Mouse (Mus musculus): ENCODE results near the gene Vps18. TPM values are rescaled to one million over a fixed set of nuclear protein-coding genes. Genes with fewer than 3 reads are reported as not detected.
A peak's percentile ranks its signal among the peaks of the same experiment; 100 is the strongest.

Vps18 gene
- total RNA-seq (2022) = 10 to 100 TPM; 46.8 to 52.2 (median 49.4) TPM

DNA sequence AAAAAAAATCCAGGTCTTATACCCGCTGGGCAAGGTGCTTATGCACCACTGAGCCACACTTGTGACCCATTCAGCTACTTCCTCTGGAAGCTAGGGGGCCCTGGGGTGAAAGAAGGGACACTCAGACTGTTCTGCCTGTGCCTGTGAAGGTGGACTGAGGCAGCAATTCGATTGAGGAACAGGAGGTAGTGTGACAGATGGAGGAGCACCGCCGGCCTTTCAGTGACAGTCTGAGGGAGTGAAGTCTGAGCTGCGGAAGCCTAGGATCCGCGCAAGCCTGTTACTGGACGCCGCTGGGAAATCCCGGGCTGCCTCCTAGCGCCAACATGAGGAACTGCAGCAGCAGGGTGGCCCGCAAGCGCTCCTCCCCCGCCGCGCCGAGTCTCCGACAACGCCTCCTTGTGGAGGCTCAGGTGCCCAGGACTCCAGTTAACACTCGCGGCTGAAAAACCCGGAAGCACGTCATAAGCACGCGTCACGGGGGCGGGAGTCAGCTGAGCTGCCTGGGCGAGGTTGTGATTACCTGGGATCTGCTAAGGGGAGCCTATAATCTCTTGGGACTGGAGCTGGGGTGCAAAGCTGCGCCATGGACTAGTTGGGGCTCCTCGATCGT is at the start of gene Vps18:
Gene Vps18 (plus strand): TSS at position 471 of the 613 bp plus-strand sequence.
- peak; percentile 96 for DNase-seq (ENCODE audit: low spot score in 2 of 2)

DNA sequence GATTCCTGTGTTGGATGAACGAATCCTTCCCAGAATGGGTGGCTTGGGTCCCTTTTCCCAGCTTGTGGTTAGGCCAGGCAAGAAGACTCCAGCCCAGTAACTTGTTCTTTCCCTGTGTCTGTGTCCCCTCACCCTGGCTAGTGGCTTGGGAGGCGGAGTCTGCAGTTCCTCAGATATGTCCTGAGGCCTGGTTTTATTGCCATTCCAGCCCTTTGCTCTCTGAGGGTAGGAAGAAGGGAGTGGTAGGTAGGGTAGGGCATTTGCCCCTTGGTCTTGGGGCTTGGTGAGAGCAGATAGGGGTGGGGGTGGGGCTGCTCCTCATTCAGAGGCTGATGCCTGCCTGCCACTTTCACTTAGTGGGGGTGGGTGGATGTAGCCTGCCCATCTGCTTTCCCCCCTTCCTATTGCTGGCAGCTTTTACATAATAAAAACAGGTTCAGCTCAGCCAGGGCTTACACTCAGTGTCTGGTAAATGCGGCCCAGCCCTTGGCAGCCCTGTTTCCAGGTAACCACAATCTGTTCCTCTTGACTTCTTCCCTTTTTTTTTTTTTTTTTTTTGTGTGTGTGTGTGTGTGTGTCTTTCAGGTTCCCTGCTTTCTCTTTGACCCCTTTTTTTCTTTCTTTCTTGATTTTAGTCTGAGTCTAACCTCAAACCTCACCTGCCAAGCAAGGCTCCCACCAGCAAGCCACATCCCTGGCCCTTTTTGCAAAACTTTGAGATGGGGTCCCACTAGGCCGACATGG is 48.3 kb upstream of the Vps18 start:
- DNase-seq (ENCODE audit: low spot score in 2 of 2) = no peak

DNA sequence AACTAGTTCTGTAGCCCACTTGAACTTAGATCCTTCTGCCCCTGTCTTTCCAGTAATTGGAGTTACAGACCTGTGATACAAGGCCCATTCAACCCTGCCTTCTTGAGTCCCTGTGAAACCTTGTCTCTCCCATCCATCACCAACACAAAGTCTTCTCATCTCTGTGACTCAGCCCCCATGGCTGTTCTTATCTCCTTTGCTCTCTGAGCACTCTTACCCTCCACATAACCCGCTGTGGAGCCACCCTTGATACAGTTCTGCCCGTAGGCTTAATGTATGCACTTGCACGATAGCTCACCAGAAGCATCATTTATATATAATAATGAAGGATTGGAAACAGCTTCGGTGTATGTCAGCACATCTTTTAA is 47.7 kb upstream of the Vps18 start:
- no peak for DNase-seq (ENCODE audit: low spot score in 2 of 2)

DNA sequence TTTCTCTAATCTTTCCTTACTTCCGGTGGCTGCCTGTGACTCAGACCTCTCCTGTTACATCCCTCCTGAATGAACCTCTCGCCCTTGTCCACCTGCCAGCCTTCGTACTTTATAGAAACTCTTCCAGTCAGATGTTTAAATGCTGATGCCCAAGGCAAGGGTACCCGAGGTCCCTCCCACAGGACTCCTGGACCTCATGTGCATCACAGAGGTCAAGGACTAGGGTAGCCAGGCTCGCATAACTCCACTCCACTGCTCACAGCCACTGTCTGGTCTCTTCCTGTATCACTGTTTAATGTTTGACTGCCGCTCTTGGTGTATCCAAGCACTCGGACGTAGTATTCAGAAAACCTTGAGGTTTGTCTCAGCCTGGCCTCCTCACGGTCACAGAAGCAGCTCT is 46.0 kb upstream of the Vps18 start:
- DNase-seq (ENCODE audit: low spot score in 2 of 2) = no peak

DNA sequence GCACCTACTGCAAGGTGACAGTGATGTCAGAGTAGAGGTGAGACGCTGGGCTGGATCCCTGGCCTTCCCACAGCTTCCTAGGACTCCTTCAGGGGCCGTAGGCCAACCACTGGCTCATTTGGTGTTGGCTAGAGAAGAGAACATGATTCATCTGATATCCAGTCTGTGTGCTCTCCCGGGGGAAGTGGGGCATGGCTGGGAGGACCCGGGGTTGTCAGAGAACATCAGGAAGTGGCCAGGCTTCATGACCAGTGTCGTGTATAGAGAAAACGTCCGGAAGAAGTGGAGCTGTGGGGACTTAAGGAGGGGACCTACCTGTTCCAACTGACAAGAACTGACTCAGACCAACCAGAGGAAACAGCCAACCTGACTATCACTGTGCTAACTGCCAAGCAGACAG is 43.3 kb upstream of the Vps18 start:
- DNase-seq (ENCODE audit: low spot score in 2 of 2) = no peak

DNA sequence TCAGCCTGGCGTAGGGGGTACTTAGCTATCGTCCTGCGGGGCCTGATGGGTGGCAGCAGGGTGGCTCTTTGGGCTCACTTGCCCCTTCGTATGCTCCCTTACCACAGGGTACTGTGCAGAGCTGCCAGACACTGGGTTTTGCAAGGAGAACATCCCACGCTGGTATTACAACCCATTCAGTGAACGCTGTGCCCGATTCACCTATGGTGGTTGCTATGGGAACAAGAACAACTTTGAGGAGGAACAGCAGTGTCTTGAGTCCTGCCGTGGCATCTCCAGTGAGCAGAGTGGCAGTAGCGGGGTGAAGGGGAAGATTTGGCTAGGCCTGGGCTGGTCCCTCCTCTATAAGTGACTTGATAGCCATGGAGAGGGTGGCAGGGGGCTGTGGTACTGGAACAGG is 40.6 kb upstream of the Vps18 start:
- no peak for DNase-seq (ENCODE audit: low spot score in 2 of 2)

DNA sequence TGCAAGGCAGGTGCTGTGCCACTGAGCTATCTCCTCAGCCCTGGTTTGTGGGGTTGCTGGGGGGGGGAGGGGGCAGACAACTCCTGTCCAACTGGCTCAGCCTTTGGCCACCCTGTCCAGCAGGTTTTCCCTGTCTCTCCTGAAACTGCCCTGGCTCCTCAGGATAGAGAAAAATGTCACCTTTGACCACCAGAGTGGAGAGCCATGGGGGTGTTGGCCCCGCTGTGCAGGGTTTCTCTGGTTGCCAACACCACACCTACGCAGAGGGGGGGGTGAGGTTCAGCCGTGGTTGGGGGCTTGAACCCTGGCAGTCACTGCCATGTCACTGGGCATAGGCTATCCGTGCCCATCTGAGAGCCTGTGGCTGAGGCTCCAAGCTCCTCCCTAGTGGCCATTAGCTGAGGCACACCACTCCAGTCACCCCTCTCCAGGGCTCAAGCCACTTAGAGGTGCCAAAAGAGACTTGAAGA is 38.9 kb upstream of the Vps18 start:
- DNase-seq (ENCODE audit: low spot score in 2 of 2) = no peak

DNA sequence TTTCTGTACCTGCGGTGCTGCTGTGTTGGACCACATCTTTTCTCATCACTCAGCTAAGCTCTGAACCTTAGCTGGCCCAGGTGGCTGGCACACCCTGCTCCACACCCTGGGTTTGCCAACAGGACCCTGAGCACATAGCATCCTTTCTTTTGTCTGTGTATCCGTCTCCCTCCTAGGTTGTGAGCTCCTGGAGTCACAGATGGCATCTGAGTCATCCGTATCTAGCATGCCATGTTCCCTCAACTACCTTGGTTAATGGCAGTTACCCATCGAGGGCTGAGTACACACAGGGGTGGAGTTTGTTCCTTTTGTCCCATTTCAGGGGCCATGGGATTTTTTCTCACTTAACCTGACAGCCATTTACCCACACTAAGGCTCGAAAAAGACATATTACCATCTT is 38.2 kb upstream of the Vps18 start:
- DNase-seq (ENCODE audit: low spot score in 2 of 2) = no peak

DNA sequence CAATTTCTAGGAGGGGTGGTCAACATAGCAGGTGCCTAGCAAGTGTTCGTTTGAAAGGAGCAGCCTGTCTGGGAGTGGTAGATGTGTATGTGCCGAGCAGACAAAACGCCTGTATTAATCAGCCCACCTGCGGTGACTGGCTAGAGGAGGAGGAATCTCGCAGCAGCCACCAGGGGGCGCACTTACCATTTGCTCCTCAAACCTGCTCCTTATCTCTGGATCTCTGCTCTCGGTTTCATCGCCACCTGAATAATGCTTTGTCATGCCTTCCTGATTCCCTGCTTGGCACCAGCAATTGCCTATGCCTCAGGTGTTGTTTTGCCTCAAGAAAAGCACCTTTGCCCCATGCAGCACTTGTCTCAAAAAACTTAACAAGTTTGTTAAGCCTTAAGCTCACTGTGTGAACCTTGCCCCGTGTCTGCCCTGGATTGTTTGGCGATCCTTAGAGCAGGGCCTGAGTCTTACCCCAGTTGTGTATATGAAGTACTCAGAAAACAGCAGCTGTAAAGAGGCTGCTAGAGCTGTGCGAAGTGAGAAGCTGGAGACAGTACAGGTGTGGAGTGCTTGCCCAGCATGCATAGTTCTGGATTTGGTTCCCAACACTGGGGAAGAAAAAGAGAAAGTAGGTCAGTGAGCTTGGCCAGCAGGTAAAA is 37.6 kb upstream of the Vps18 start:
- DNase-seq (ENCODE audit: low spot score in 2 of 2) = peak; percentile 51 to 76

DNA sequence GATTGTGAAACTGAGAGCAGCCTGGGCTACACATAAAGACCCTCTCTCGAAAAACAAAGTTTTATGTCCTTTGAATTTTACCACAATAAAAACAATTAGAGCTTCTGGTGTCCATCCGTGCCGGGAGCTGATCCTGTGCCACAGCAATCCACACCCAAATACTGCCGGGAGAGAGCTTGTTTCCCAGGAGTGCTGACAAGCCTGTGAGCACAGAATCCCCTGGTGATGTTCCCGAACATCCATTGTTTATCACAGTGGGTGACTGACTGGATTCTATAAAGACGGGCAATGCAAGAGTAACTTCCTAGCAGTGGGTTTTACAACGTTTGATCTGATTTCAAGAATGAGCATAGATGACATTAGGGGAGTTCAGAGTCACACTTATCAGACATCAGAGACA is 33.6 kb upstream of the Vps18 start:
- DNase-seq (ENCODE audit: low spot score in 2 of 2) = no peak

DNA sequence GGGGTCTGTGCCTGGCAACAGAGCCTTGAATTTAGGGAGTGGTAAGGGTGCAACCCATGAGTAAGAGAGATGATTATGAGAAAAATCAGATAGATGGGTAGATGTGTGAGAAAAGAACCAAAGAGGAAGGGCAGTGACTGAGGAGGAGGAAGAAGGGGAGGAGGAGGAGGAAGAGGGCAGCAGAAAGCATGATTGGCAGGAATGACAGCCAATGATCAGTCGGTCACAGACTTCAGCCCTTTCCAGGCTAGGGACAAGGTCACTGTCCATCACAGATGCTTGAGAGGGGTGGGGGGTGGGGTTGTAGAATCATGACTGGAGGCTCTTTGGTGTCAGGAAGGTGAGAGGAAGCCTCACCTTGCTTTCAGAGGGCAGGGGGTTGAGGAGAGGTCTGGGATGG is 28.0 kb upstream of the Vps18 start:
- no peak for DNase-seq (ENCODE audit: low spot score in 2 of 2)

DNA sequence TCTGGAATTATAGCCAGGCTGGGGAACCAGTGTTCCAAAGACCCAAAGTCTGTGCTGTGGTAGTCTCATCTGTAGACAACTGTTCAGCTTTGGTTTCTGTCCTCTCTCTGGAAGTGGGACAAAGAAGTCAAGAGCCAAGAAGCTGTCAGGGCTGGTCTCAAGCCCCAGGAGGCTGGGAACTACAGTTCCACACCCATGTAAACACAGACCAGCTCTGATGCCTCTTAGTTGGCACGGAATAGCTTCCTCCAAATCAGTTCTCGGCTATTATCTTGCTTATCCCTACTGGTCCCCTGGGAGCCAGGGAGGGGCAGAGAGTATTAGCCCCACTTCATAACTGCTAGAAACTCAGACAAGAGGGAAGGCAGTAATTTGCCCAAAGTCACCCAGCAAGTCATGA is 27.2 kb upstream of the Vps18 start:
- no peak for DNase-seq (ENCODE audit: low spot score in 2 of 2)

DNA sequence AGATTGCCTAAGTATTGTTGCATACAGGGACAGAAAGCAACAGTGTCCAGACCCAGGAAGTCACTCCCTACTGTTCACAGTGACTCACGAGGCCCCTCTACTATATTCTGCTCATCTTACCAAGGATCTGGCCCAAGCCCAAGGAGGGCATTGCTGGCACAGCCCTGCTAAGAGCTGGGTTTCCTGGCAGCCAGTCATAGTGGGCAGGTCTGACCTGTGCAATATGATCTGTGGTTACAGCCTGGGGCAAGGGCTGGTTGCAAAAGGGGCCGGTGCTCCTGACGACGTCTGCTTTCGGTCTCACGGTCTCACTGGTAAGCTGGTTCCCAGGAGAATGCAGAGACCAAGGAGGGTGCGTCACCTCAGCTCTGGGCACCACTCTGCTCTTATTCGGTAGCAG is 25.6 kb upstream of the Vps18 start:
- no peak for DNase-seq (ENCODE audit: low spot score in 2 of 2)

DNA sequence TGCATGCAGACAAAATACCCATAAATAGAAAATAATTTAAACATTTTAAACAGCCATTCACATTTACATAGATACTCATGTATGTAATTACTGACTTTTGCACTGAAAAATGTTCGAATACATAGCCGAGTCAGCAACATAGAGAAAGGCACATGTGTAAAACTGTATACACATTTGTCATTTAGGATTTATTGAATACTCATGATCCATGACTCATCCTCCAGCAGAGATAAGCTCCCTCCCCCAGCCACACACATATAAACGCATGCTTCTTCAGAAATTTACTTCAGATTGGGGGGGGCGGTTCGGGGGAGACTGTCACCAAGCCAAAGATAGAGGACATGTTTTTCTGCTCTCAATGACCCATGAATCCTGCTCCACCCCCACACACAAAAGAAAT is 24.7 kb upstream of the Vps18 start:
- no peak for DNase-seq (ENCODE audit: low spot score in 2 of 2)

DNA sequence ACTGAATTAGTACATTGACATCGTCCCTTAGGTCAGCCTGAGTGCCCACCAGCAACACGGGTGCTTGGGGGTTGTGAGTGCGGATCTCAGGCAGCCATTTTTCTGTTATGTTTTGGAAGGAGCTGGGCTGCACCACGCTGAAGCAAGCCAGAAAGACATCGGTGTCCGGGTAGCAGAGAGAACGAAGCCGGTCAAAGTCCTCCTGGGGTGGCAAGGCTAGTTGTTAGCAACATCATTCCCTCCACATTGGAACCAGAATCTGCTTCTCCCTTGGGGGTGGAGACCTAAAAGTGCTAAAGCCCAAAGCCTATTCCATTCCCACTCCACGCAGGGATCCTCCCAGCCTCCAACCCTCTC is 18.3 kb upstream of the Vps18 start:
- no peak for DNase-seq (ENCODE audit: low spot score in 2 of 2)

DNA sequence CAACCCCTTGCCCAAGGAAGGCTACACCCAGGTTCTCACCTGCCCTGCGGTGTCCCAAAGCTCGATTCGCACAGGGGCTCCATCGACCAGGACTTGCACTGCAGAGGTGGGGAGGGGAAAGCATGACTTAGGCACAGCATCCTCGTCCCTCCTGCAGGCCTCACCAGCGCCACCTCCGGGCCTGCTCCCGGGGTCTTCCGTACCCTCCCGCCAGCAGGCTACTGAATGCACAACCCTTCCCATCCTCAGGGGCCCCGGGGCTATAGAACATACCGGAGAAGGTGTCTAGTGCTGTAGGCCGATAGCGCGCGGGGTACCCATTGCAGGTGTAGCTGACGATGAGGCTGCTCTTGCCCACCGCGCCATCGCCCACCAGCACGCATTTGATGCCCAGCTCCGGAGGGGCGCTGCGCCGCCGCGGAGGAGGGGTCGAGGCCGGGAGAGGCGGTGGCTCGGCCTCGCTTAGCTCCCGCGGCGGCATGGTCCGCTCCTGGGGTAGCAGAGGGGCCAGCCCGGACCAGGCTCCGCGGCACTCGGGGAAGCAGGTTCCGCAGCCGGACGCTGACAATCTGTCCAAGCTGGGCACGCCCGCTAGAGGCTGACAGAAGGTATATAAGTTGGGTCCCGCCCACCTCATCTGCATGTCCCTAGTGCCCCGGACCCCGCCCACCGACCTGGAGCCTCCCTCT is 17.8 kb upstream of the Vps18 start, which contains the start of gene Rhov:
Gene Rhov (minus strand): TSS at position 630 of the 689 bp plus-strand sequence.
- peak; percentile 40 to 78 for DNase-seq (ENCODE audit: low spot score in 2 of 2)

DNA sequence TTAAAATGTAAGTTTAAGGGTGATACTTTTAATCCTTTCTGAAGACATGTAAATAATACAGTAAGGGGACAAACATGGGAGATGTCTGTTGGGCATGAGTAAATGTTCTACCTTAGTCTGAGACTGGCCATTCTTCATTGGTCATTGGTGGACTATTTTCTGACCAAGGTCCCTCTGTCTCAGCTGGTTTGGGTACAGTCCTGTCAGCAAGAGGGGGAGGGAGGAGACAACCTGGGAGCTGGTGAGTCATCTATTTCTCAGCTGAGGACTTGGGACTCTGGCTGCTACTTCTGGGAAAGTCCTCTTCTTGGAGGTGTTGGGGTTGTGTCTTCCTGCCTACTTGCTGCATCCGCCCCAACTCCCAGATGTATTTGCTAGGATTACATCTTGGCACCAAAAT is 14.4 kb upstream of the Vps18 start:
- DNase-seq (ENCODE audit: low spot score in 2 of 2) = no peak

DNA sequence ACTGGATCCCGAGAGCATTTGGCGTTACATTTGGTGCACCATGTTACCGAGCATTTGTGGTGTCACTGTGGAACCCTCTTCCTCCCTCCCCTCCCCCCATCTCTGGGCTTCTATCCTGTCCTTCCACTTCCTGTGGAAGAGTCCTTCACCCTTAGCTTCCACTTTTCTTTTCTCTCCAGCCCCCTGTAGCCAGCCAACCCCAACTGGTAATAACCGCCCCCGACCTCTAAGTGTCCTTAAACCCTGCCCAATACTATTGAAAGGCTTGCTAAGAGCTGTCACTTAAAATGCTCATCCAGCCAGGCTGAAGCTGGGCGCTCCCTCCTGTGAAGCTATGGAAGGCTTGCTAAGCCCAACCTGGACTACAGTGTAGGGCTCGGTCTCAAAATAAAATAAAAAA is 11.6 kb upstream of the Vps18 start:
- DNase-seq (ENCODE audit: low spot score in 2 of 2) = no peak

DNA sequence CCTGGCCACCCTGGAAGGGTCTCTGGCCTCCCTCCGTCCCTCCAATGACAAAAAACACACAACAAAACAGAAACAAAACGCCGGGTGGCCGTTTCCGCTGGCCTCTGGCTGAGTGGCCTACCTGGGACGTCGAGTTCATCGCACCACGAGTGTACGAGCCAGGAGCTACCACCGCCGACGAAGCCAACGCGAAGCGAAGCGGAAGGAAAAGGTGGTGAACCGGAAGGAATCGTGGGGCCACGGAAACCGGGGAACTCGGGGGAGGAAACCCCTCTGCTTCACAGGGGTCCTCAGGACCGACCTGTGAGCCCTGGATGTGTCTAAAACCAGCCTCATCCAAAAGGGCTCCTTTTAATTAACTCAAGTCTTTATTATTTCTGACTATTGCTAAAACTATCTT is 10.7 kb upstream of the Vps18 start:
- no peak for DNase-seq (ENCODE audit: low spot score in 2 of 2)

DNA sequence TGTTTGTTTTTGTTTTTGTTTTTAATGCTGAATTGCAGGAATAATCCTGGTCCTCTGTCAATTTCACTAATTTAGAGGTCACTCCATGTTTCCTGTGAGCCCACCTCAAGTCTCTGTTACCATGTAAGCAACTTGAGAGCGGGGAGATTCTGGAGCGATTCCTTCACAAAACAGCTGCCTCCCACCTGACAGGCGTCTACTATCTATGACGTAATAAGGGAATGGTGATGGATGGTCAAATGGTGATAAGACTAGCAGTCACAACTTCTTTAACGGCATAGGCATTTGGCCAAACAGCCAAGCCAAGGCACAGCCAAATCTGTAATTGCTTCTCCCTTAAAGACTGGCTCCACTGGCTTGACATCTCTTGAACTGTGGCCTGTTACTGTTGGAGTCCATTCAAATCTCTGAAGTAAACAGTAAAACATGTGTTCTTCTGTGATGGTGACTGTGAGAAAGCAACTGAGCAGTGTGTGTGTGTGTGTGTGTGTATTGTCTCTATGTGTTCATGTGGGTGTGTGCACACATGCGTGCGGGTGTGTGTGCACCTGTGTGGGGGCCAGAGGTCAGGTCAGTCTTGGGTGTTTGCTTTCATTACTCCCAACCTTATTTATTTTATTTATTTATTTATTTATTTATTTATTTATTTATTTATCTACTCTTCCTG is 6.5 kb upstream of the Vps18 start:
- no peak for DNase-seq (ENCODE audit: low spot score in 2 of 2)

DNA sequence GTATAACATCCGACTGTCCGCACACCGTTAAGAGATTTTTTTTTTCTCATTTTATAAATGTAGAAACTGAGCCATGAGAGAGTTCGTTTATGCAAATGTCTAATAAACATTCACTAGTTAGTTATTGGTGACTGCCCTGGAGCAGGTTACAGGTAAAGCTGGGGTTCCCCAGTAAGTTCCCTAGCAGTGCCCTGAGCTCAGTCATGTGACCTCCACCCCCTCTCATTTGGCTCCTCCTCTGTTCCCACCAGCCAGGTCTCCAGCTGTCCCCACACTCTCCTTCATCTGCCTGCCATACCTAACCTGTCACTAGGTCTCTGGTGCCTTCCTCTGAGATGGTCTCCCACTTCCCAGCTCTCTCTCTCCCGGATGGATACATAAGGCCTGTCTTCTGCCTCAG is 1.2 kb upstream of the Vps18 start:
- DNase-seq (ENCODE audit: low spot score in 2 of 2) = no peak

DNA sequence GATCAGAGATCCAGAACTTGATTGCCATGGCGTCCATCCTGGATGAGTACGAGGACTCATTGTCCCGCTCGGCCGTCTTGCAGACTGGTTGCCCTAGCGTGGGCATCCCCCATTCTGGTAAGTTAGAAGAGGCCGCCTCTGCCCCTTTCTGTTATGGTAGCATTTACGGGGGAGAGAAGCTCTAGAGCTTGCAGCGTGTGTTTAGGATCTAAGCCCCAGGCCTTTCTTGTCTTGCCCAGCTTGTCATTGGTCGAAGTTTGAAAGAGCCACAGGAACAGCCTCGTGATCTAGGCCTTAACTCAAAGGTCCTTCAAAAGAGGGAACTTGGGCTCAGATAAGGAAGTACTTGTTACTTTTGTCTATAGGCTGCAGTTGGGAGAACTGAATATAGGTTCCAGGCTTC is 475 bp downstream of the Vps18 start:
- no peak for DNase-seq (ENCODE audit: low spot score in 2 of 2)

All from left cerebral cortex, adult 8-10 months (tissue).